Mouse (Mus musculus): ENCODE results near the gene Ctnnd2.

DNA sequence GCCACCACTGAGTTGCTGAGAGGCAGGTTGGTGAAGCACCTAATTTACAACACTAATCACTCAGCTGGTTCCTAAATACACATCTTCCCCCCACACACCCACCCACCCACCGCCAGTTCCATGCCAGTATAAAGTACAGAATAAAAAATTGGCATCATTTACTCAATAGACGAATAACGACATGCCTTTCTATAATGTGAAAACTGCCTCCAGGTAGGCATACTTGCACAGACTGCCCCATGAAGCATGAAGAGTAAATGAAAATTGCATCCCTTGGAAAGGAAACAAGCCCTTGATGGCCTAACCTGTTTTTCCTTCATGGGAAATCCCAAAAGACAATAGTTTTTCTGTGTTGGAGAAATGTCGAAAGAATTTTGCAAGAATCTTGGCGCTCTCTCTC, 212.0 kb downstream of the Ctnnd2 start:
- no peak for TF ChIP-seq GATA1 (IDR thresholded peaks at IDR 0.05; ENCODE audit: borderline replicate concordance, low read length)
- no peak for TF ChIP-seq FLI1 (IDR thresholded peaks at IDR 0.05; ENCODE audit: low read length)
